Mouse (Mus musculus) naive thymus-derived CD4-positive, alpha-beta T cell, adult 2 months (primary cell): ENCODE data around the gene Kpna3.

ENCODE experiments used
- DNase-seq: peaks from one replicate; pipeline ENCODE4 v3.0.0-alpha.2; 2011; ENCODE audit warnings: low read depth

Kpna3 gene

DNA sequence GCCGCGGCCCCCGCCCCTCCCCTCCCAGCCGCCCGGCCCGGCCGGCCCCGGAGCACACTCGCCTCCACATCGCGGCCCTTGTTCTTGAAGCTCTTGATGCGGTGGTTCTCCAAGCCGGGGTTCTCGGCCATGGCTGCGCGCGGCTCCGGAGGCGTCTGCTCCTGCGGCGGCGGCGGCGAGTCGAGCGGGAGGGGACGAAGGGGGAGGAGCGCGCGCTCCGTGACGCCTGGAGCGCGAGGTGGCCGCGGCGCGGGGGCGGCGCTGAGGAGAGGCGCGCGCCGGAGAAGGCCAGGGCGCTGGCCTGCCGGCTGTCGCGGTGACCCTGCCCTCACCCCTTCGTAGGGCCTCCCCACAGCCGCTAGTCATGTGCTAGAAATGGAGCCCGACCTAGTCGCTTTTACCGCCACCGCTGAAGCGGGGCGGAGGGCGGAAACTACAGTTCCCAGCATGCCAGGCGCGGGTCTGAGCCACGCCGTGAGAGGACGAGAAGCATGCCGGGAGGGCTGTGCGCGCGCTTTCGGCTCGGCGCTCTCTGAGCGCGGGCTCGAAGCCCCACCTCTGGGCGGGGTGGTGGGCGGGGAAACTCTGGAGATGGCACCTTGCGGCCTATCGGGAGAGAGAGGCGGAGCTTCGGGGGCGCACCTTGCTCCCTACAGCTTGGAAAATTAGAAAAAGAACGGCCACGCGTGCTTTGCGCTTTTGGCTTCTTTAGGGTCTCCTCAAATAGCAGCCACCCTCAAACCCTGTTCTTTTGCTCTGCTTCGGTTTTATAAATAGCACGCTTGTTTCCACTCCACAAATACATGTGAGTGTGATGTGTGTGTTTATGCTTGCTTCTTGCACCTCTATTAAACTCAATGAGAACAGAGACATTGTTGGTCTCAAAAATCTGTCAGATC lies at the start of gene Kpna3:
TSS of gene Kpna3 (minus strand) at position 214 of the 899 bp plus-strand sequence.
- peak; percentile 99 for DNase-seq

DNA sequence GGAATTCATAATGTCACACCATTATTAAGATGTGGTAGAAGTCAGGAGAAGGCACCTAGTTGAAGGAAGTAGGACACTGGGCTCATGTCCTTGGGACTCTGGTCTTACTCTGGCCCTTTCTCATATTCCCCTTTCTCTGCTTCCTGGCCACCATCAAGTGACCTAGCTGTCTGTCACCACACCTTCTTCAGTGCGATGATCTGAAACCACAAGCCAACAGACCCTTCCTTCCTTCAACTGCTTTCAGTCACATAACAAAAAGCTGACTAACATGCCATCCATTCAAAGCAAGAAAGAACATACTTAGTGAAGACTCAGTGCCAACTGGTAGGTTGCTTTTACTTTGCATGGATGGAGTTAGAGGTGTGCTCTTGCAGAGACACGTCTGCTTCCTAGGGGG lies 20.7 kb upstream of the Kpna3 start:
- no peak for DNase-seq

DNA sequence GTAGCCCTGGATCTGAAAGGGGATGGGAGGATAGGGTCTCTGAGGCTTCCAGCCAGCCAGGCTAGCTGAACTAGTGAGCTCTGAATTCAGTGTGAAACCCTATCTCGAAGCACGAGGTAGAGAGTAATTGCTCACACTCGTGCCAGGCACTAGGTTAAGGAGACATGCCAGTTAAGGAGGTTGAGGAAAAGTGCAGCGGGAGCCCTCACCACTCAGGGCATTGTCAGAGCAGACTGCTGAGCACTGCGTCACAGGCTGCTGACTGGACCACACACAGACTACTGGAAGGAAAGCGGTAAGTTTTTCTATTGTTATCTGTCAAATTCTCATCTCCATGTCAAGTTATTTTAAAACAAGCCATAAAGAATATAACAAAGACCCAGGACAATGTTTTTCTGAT lies 17.8 kb upstream of the Kpna3 start:
- DNase-seq: no peak

DNA sequence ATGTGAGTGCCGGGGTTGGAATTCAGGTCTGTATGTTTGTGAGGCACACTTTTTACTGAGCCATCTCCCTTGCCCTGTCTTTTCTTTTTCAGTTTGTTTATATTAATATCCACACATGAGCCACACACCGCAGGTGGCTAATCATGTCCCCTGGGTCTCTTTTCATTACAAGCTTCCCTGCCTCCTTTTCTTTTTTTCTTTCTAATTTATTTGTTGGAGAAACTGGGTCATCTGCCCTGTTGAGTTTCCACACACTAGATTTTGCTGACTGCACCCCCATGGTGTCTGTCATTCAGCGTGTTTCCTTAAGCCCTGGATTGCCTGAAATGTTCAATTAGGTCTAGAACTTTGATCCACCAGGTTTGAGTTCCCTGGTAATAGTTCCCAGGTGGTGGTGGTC lies 15.9 kb upstream of the Kpna3 start:
- no peak for DNase-seq

DNA sequence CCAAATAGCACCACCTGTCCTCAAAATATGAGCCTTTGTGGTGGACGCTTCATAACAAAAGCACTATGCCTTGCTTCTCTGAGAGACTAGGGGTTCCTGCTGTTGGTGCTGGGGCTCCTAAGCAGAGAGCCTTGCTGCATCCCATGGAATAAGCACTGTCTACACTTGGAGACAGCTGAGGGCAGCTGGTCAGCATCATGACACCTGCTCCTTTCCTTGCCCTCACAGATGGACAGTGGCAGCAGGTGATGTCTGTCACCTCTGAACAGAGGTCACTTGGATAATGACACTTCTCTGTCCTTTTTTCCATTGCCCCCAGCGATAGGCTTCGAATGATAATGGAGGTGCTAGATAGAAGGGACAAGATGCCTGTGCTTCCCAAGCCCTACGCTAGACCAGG lies 13.4 kb upstream of the Kpna3 start:
- DNase-seq: no peak

DNA sequence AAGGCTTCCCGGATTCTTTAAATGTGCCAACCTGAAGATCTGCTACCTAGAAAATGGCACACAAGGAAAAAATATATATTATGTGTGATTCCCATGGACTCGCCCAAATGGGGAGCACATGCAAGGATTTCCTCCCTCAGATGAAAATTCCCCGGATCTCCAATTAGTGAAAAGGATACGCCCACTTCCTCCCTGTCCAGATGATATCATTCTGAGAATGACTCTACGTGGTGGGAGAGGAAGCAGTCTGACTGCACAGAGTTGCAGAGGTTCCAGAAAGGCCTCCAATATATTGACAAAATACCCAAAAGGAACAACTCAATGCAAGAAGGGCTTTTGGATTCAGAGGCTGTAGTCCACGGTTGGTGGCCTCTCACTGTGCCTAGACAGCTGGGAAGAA lies 12.8 kb upstream of the Kpna3 start:
- no peak for DNase-seq

DNA sequence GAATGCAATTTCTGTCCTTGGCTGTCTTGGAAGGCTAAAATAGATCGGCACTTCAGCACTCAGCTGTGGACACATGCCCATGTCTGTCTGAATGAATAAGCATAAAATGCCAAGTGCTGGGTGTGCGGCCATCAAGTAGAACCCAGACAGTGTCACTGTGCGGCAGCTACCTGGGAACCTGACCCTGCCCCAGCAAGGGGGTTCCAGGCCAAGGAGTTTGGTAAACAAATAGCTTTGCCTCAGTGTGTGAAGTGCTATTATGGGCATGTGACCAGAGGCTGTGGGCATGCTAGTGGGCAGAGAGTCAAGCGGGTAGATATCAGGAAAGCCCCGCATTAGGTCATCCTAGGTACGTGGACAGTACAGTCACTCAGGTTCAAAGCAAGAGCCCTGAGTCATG lies 8.1 kb upstream of the Kpna3 start:
- no peak for DNase-seq

DNA sequence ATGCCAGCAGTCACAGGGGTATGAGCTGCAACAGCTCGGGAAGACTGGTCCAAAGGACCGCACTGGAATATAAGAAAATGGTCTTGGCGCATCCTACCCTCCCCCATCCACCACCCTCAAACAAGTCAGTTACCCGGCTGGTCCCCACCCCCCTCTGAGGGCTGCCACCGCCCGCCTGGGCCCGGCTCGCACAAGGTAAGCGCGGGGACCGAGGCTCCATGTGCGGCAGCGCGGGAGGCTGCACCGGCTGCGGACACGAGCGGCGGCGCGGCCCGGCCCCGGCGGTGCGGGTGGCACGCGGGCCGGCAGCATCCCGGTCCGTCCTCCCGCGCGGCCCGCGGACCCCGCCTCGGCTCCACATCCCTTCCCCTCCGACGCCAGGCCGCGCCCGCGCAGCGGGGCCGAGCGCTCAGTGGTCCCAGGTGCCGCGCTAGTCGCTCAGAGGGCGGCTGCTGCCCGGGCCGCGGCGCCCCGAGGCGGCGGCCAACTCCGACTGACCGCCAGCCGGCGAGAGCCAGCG lies 473 bp downstream of the Kpna3 start:
- peak; percentile 60 for DNase-seq

DNA sequence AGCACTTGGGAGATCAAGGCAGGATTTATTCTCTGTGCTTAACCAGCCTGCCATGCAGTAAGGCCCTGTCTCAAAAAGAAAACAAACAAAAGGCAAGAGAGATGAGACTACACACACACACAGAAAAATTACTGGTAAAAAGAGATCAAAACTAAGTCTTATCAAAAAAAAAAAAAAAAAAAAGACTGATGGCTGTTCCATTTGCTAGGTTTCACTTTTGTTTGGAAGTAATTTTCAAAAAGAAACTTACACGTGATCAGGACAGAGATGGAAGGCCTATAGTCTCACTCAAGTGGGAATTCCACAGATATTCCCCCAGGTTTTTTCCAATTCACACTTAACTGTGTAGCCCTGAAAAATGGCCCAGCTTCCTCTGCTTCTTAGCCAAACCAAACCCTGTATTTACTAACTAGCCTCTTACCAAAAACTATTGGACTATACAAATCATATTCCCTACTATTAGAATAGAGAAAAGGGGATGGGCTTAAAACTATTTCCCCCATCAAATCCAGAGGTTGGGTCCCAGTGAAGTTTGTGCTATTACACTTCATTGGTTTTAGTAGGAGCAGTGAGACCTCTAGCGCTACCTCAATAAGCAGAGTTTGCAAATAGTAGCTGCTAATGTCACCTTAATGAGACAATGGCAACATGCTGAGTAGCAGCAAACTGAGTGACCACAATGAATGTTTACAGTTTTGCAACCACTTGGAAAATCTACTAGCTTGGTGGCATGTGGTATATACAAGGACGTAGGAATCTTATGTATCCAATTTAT lies 1.3 kb downstream of the Kpna3 start:
- peak; percentile 38 for DNase-seq

DNA sequence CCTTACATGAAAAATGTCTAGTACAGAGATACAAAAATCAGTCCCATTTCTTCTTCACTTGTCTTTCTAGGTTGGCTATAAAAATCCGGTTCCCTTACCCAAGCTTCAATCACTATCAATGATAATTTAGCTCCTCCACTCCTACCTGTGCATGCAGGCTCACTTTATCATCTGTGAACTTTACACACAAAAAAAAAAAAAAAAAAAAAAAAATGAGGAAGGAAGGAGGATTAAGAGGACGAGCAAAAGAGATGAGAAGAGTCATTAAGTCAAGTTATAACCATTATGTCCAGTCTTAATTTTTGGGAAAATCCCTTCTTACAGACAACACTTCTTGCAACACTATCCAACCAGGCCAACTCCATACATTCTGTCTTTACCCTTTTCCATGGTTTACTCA lies 2.8 kb downstream of the Kpna3 start:
- no peak for DNase-seq

DNA sequence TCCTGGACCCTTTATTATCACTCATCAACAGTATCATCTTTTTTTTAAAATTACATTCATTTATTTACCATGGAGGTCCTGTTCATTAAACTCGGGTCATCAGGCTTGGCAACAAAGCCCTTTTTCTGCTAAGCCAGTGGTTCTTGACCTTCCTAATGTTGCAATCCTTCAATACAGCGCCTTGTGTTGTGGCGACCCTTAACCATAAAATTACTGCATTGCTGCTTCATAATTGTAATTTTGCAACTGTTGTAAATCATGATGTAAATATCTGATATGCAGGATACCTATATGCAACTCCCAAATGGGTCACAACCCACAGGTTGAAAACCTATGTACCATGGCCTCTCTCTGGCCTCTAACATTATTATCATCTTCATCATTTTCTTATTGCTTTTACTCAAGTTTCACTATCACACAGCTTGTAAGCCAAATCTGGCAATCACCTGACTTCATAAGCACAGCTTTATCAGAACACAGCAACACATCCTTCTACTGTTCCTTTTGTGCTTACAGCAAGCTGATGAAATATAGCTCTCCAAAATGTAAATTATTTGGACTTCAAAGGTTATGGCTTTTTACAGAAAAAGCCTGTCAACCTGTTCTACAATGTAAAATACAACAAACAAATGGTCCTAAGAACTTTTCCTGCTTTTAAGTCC lies 11.4 kb downstream of the Kpna3 start:
- no peak for DNase-seq

DNA sequence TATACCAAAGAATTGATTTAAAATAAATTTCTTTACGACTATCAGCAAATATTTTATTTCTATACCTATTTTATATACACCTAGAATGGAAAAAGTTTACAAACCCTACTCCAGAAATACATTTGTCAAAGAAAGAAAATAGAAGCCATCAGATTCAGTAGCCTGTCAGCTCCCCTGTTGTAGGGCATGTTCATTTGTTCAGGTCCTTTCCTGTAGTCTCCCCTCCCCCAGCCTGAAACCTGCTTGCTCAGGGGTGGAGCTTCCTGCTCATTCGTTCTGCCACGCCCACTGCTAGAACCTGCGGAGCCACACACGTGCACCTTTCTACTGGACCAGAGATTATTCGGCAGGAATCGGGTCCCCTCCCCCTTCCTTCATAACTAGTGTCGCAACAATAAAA lies 12.6 kb downstream of the Kpna3 start:
- DNase-seq: peak; percentile 63

DNA sequence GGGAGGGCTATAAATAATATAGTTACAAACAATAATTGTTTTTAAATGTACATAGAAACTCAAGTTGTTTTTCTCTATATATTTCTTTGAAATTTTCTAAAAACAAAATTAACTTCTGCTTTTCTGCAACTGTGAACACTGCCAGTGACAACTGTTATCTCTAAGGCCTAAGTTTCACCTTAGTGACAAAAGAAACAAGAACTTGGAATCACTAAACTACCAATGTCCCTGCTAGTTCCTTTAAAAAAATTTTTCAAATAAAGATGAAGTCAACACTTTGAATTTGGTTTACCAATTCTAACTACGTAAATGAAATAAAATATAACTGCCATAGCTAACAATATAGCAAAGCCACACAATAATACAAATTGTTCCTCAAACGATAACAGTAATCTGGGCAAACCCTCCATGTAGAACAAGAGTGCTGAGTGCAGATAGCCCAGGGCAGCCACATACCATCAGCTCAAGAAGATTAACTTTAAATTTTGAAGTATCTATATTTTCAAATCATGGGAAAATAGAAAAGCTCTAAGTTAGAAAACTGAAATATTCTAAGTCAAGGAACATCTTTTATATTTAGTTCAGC lies 14.5 kb downstream of the Kpna3 start:
- DNase-seq: no peak

DNA sequence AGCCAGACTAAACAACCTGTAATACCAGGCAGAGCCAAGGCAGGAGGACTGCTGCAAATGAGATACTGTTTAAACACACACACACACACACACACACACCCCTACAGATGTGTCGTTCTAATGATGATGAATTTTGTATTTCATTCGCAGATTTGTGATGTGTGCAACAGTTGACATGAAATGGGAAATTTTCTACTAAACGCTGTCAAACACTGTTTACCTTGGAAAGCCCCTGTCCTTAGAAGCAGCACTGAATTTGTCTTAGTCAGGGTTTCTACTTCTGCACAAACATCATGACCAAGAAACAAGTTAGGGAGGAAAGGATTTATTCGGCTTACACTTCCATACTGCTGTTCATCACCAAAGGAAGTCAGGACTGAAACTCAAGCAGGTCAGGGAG lies 24.0 kb downstream of the Kpna3 start:
- DNase-seq: no peak

DNA sequence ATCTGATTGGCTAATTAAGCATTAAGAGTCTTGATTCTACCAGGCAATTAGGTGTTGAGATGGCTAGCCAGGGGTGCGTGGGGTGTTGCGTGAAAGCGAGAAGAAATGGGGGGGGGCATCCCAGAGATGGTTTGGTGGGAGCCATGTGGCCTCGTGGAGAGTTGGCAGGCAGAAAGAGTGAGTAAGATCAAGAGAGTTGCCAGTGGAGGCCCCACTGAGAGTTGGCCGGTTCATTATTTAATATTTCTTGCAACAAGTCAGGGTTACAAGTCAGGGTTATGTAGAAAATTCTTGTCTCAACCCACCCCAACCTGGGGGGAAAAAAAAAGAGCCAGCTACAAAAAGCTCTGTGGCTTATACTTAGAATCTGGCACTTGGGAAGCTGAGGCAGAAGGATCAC lies 24.4 kb downstream of the Kpna3 start:
- no peak for DNase-seq

DNA sequence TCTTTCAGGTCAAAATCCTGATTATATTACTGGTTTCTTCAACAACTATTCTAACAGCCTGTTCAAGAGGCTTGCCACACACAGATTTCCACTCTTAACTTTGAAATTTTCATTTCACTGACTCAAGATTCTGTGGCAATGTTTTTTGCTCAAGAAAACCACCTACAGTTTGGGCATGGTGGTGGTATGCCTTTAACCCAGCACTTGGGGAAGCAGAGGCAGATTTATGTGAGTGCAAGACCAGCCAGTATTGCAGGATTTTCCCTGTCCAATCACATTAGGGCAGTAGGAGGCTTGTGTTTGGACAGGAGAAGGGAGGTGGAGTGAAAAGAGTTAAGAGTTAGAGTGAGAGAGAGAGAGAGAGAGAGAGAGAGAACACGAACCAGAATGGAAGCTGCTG lies 24.9 kb downstream of the Kpna3 start:
- DNase-seq: no peak

DNA sequence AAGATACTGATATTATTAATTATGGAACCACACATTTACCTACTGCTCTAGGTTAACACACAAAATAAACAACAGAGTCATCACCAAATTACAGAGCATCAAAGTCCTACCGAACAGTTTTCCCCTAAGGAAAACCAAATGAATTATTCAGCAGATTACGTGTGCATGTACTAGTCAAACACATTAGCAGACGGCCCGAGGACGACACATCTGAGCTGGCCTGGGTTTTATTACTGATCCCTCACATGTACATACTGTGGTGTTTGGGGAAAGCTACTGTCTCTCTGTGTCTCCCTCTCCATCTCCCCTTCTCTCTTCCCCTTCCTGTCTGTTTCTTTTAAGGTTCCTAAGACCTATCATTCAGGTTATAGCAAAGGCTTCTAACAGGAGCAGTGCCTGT lies 25.5 kb downstream of the Kpna3 start:
- no peak for DNase-seq

DNA sequence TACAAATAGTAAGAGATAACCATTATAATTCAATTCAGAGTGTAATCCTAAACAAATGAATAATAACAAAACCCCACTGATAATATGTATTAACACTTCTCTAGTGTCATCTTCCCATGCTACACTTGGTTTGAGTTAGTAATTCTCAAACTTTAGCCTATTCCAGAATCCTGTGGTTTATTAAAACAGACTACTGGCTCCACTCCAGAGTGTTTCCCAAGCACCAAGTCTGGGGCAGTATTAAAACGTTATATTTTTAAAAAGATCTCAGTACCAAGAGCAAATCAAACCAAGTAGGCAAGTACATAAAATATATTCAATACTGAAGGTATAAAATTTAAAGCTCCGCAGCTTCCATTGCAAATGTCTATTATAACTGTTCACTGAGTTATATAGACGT lies 26.0 kb downstream of the Kpna3 start:
- DNase-seq: no peak

DNA sequence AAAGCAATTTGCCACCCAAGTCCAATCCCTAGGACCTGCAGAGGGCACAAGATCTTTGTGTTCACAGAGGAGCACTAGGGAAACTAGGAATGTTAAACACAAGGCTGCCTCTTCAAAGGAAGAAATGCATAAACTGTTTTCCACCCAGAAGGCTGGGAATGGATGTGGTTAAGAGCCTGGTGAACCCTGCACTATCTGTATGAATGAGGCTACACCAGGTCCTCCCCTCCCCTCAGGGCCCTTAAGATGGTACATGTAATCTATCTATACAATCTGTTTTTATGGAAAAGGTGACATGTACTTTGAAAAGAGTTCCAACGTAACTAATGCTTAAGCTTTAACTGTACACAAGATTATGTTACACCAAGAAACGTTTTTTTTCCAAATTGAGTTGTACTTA lies 29.7 kb downstream of the Kpna3 start:
- DNase-seq: no peak

DNA sequence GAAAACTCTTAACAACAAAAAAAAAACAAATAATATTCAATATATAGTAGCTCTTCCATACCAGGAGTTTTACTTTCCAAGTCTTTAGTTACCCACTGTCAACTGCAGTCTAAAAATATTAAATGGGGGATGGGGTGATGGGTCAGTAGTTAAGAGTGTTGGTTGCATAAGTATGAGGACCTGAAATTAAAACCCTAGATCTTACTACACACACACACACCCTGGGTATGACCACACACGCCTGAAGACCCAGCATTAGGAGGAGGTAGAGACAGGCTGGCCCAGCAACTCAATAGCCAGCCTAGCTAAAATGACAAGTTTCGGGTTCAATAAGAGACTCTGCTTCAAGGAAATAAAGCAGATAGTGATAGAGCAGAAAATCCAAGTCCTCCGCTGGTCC lies 32.6 kb downstream of the Kpna3 start:
- DNase-seq: no peak

DNA sequence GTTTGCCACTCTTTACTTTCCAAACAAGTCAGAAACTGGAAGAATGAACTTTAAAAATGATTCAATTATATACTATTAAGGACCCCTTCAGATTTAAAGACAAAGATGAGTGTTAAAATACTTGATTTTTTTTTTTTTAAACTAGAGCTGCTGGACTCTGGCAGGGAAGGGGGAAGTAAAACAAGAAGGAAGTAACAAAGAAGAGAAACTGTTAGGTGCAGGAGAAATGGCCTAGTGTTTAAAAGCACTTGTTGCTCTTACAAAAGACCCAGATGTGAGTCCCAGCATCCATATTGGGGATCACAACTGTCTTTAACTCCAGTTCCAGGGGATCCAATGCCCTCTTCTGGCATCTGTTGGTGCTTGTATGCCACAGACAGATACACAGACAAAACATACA lies 33.9 kb downstream of the Kpna3 start:
- no peak for DNase-seq

DNA sequence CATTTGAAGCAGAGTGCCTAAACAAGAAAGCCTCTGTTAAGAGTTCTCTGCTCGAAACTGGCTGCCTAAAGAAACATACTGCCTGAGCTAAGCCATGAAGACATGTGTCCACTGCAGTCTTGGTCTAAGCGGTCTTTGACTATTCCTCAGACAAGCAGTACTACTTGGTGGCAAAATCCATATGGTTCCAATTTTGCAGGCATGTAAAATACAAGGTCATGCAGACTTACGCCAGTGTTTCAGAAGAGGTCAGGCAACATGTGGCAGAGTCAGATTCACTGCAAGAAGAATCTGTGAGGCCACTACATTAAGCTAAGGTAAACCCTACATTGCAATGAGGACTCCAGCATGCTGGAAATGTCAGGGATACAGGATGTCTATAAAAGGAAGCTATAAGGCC lies 34.7 kb downstream of the Kpna3 start:
- no peak for DNase-seq
